Mouse (Mus musculus) midbrain, postnatal 0 days (tissue): ENCODE results near the gene Gsta4. TPM values are rescaled to one million over a fixed set of nuclear protein-coding genes. Genes with fewer than 3 reads are reported as not detected.

ENCODE experiments used
- ATAC-seq: fragments of 200-750 bp; cut with Nextera tagmentation; 2 replicates; pipeline ENCODE4 v1.8.0; 2017; ENCODE audit warnings: moderate number of reproducible peaks, mild to moderate bottlenecking, moderate TSS enrichment, moderate library complexity; ENCODE audit not compliant: low FRiP score
- DNase-seq: peaks from one replicate; pipeline ENCODE4 v3.0.0-alpha.2; 2015; ENCODE audit warnings: low spot score
- H3K27ac ChIP-seq: fragments of 300-500 bp; sonication (generic); 2 replicates; pipeline ENCODE4 v1.5.1; 2014; ENCODE audit warnings: low read depth, mild to moderate bottlenecking, low read length, mixed read lengths
- H3K27me3 ChIP-seq: fragments of 300-500 bp; sonication (generic); 2 replicates; pipeline ENCODE4 v1.6.1; 2014; ENCODE audit warnings: low read length, control low read depth, mixed read lengths; ENCODE audit not compliant: insufficient read depth
- H3K36me3 ChIP-seq: fragments of 300-500 bp; sonication (generic); 2 replicates; pipeline ENCODE4 v1.6.1; 2014; ENCODE audit warnings: low read length, control low read depth, mixed read lengths; ENCODE audit not compliant: insufficient read depth
- H3K4me1 ChIP-seq: fragments of 300-500 bp; sonication (generic); 2 replicates; pipeline ENCODE4 v1.6.1; 2014; ENCODE audit warnings: mild to moderate bottlenecking, control low read depth, antibody characterized with exemption, low read length, mixed read lengths; ENCODE audit not compliant: insufficient read depth
- H3K4me2 ChIP-seq: fragments of 300-500 bp; sonication (generic); 2 replicates; pipeline ENCODE4 v1.6.1; 2014; ENCODE audit warnings: low read depth, mild to moderate bottlenecking, low read length, mixed read lengths; ENCODE audit not compliant: poor library complexity, severe bottlenecking
- H3K4me3 ChIP-seq: fragments of 300-500 bp; sonication (generic); 2 replicates; pipeline ENCODE4 v1.5.1; 2014; ENCODE audit warnings: low read depth, mild to moderate bottlenecking, low read length, moderate library complexity
- H3K9ac ChIP-seq: fragments of 300-500 bp; sonication (generic); replicated peaks from 2 replicates; pipeline ENCODE4 v1.6.1; 2014; ENCODE audit warnings: mild to moderate bottlenecking, low read length, moderate library complexity, mixed read lengths; ENCODE audit not compliant: poor library complexity, severe bottlenecking
- H3K9me3 ChIP-seq: fragments of 300-500 bp; sonication (generic); 2 replicates; pipeline ENCODE4 v1.6.1; 2016; ENCODE audit warnings: low read length, control low read depth
- CTCF ChIP-seq: IDR thresholded peaks from 2 replicates; pipeline ENCODE4 v1.5.1; 2016; ENCODE audit warnings: antibody characterized with exemption, mild to moderate bottlenecking
- WGBS: fragments of 180-500 bp; shearing (Covaris S2); extraction: QIAGEN DNeasy Blood & Tissue Kit; methylation state at CpG from one replicate; pipeline ENCODE4 v1.1.7; 2014; 5-methylcytosine and 5-hydroxymethylcytosine counted together
- polyA plus RNA-seq: library from polyadenylated mRNA; unstranded; fragments of >200 nt; fragmentation: Nextera tagmentation; extraction: Ambion mirVana; gene quantifications from 2 replicates; pipeline ENCODE4 v1.2.1, GENCODE M21; 2015
- total RNA-seq: library from RNA; depleted of rRNA; stranded (reverse); fragments of >200 nt; gene quantifications from 2 replicates; pipeline ENCODE4 v1.2.3, GENCODE M21; 2014

Gene Gsta4
- total and polyA plus RNA-seq, 2 experiments from 2014 or later, result 12.9 to 28.2 TPM

GRCm38 (mm10) chr9:78212341-78213049 lies 29.9 kb downstream of the Gsta4 start:
- DNase-seq (no peak), ATAC-seq (no peak)
- H3K27me3 ChIP-seq, result no peaks in the 10 kb centered on the region
- H3K9ac ChIP-seq, result no peak overlapping the region
- H3K4me2 ChIP-seq, result no peak overlapping the region
- H3K4me1 ChIP-seq, result no peaks in the 10 kb centered on the region
- WGBS, result 88% methylated on average over 7 of the region's 7 CpGs
- no peaks in the 10 kb centered on the region for H3K9me3 ChIP-seq
- H3K36me3 ChIP-seq, result no peaks in the 10 kb centered on the region
- H3K27ac ChIP-seq, result no peak overlapping the region
- no peak for TF ChIP-seq CTCF
- H3K4me3 ChIP-seq, result no peak overlapping the region

DNA sequence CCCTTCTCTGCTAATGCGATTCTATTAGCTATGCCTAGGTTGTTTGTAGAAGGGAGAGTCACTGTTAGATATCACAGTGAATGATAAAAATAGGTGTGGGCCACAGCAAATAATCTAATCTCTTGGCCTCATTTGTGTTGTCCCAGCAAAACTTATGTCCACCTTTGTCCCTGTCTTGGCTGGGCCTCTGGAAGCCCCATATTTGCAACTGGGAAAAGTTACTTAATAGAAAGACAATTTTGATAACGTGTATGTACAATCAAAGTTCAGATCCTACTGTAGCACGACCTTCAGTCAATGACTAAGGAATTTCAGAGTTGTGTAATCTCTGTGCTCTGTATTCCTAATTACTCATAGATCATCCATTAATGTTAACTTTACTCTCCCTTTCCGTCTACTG lies 34.5 kb downstream of the Gsta4 start:
- 82% methylated on average over 4 of the region's 4 CpGs for WGBS
- Histone ChIP-seq H3K4me2 (no peak overlapping the region), H3K4me1 (no peaks in the 10 kb centered on the region), H3K36me3 (no peaks in the 10 kb centered on the region), H3K9me3 (no peaks in the 10 kb centered on the region), H3K27me3 (no peaks in the 10 kb centered on the region), H3K9ac (no peak overlapping the region), H3K27ac (no peak overlapping the region), H3K4me3 (no peak overlapping the region)
- no peak for TF ChIP-seq CTCF
- DNase-seq (no peak), ATAC-seq (no peak)

- H3K4me3 ChIP-seq, result no peak overlapping the region
- DNase-seq, result no peak
- no peaks in the 10 kb centered on the region for H3K4me1 ChIP-seq
- H3K4me2 ChIP-seq, result no peak overlapping the region
- H3K9ac ChIP-seq, result no peak overlapping the region
- H3K27ac ChIP-seq, result no peak overlapping the region
- H3K36me3 ChIP-seq, result no peaks in the 10 kb centered on the region
- no peak for ATAC-seq
- no peaks in the 10 kb centered on the region for H3K27me3 ChIP-seq
- WGBS, result 87% methylated on average over 8 of the region's 8 CpGs
- no peak for TF ChIP-seq CTCF
- H3K9me3 ChIP-seq, result no peaks in the 10 kb centered on the region
These were observed 40.0 kb downstream of the Gsta4 start for GRCm38 (mm10) chr9:78222616-78223015.

- ATAC-seq (no peak), DNase-seq (no peak)
- H3K36me3 ChIP-seq, result no peaks in the 10 kb centered on the region
- H3K9ac ChIP-seq, result no peak overlapping the region
- H3K27ac ChIP-seq, result no peak overlapping the region
- no peak for TF ChIP-seq CTCF
- H3K4me3 ChIP-seq, result no peak overlapping the region
- H3K4me1 ChIP-seq, result no peaks in the 10 kb centered on the region
- WGBS, result 83% methylated on average over 10 of the region's 10 CpGs
- no peaks in the 10 kb centered on the region for H3K9me3 ChIP-seq
- no peaks in the 10 kb centered on the region for H3K27me3 ChIP-seq
- no peak overlapping the region for H3K4me2 ChIP-seq
These were observed 40.8 kb downstream of the Gsta4 start for GRCm38 (mm10) chr9:78223221-78223902.

DNA sequence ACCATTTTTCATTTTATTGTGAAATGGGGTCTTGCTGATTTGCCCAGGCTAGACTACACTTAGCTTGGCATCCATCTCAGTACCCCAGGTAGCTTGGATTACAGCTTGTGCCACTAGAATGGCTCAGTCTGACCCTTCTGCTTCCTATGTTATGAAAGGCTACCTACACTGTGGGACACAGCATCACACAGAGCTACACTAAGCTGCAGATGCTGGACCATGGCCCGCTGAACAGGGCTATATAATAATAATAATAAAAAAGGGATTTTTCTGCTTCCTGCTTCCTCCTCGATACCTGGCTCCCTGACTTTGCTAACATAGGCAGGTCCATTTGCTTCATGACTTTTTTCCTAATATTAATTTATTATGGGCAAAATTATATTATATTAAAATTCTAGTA lies 41.8 kb downstream of the Gsta4 start:
- ATAC-seq, result no peak

GRCm38 (mm10) chr9:78225304-78225703 lies 42.7 kb downstream of the Gsta4 start:
- Histone ChIP-seq H3K4me1 (no peaks in the 10 kb centered on the region), H3K4me3 (no peak overlapping the region), H3K9ac (no peak overlapping the region), H3K9me3 (no peaks in the 10 kb centered on the region), H3K4me2 (no peak overlapping the region), H3K27me3 (no peaks in the 10 kb centered on the region), H3K36me3 (no peaks in the 10 kb centered on the region), H3K27ac (no peak overlapping the region)
- 86% methylated on average over 11 of the region's 11 CpGs for WGBS
- ATAC-seq (no peak), DNase-seq (no peak)
- no peak for TF ChIP-seq CTCF

More for the DNA sequence above, 41.8 kb downstream of the Gsta4 start:
- TF ChIP-seq CTCF, result no peak
- Histone ChIP-seq H3K4me1 (no peaks in the 10 kb centered on the region), H3K9me3 (no peaks in the 10 kb centered on the region), H3K36me3 (no peaks in the 10 kb centered on the region), H3K9ac (no peak overlapping the region), H3K4me2 (no peak overlapping the region), H3K27ac (no peak overlapping the region), H3K27me3 (no peaks in the 10 kb centered on the region), H3K4me3 (no peak overlapping the region)
- DNase-seq, result no peak
- WGBS, result 90% methylated on average over 2 of the region's 2 CpGs
